21 mouse cellular contexts compared by ENCODE assay signal in the genomic region with DNA sequence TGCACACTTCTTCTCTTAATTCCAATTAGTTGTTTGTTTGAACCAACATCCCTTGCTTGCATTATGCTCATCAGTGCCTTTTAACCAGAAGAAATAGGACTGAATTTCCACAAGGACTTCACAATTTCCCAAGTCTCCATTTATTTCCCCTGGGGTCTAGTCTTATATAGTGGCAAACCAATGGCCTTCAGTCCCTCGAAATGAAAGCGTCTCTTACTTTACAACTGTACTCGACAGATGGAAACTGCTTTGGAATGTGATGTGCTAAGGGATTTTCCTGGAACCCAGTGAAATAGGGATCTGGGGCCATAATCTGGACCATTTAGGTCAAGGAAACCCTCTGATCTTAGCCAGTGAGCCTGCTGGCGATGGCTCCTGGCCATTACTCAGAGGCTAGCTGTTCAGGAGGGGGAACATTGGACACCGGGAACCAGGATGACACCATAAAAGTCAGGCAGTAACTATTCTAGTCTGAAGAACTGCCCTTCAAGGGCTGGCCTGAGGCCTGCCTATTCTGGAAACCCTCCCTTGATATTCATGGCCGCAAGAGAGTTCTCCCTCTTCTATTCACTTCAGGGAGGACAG. TPM values are rescaled to one million over a fixed set of nuclear protein-coding genes. Genes with fewer than 3 reads are reported as not detected.
A peak's percentile ranks its signal among the peaks of the same experiment; 100 is the strongest.
DNase-seq lines count a peak whose midpoint lies in the region; ATAC-seq and TF ChIP-seq lines count a peak whose summit lies in the region.
"Had no signal": no experiment of that assay in that cellular context is flagged by ENCODE, and none has a peak within 500 bp of the region (broad histone marks: within the 10 kb centered on the region; RNA-seq: fewer than 3 reads in every experiment).

No protein-coding gene starts in this region.

- no peak overlapping the region for H3K4me2 ChIP-seq in midbrain, embryonic 16.5 days (ENCODE audit: low read length)
- H3K4me2 ChIP-seq: liver, embryonic 13.5 days had no signal

- peak; percentile 57 for ATAC-seq in midbrain, embryonic 16.5 days
- ATAC-seq: lung, postnatal 0 days had no signal

- no peaks in the 10 kb centered on the region for H3K36me3 ChIP-seq in forebrain, embryonic 10.5 days (replicated peaks)
- H3K36me3 ChIP-seq in midbrain, embryonic 16.5 days (ENCODE audit: control insufficient read depth, insufficient read depth, low read length): no peaks in the 10 kb centered on the region
- H3K36me3 ChIP-seq: liver, embryonic 13.5 days had no signal

- intact Hi-C loops in gastrocnemius, adult 2 months (cut with DNase I): loop anchor here (5.0 kb wide), 1 partner anchor 111 kb away; no protein-coding TSS in a partner anchor

- H3K9me3 ChIP-seq in forebrain, embryonic 10.5 days: no peaks in the 10 kb centered on the region
- H3K9me3 ChIP-seq in midbrain, embryonic 16.5 days (replicated peaks; ENCODE audit: control insufficient read depth, low read length, poor library complexity, severe bottlenecking): no peaks in the 10 kb centered on the region
- H3K9me3 ChIP-seq: liver, embryonic 13.5 days had no signal

- H3K9ac ChIP-seq in midbrain, embryonic 16.5 days (ENCODE audit: low read depth, low read length): no peak overlapping the region
- H3K9ac ChIP-seq: liver, embryonic 13.5 days had no signal

- TF ChIP-seq CTCF in gastrocnemius, adult 2 months (IDR thresholded peaks at IDR 0.05): no peak

- H3K27me3 ChIP-seq in forebrain, embryonic 10.5 days (ENCODE audit: poor library complexity, severe bottlenecking): no peaks in the 10 kb centered on the region
- H3K27me3 ChIP-seq in midbrain, embryonic 16.5 days (ENCODE audit: control insufficient read depth, insufficient read depth, low read depth, low read length): no peaks in the 10 kb centered on the region
- H3K27me3 ChIP-seq: liver, embryonic 13.5 days had no signal

- H3K27ac ChIP-seq in gastrocnemius, adult 2 months: peak overlapping the region; percentile 46; the same call in 1 of the 2 replicates
- H3K27ac ChIP-seq in forebrain, embryonic 10.5 days: peak overlapping the region; percentile 53; the same call in 1 of the 2 replicates
- peak overlapping the region; percentile 6 for H3K27ac ChIP-seq in midbrain, embryonic 16.5 days (ENCODE audit: low read length)
- H3K27ac ChIP-seq: liver, embryonic 13.5 days had no signal

- WGBS in forebrain, embryonic 10.5 days: 85% methylated on average over 6 of the region's 6 CpGs
- WGBS in midbrain, embryonic 16.5 days: 50% methylated on average over 6 of the region's 6 CpGs

- peak; percentile 66 for DNase-seq in gastrocnemius, adult 2 months
- no peak for DNase-seq in gastrocnemius, postnatal 4 days (ENCODE audit: low spot score in 2 of 2)
- no peak for DNase-seq in forebrain, embryonic 10.5 days (ENCODE audit: extremely low spot score, low spot score)
- peak; percentile 5 to 44 for DNase-seq in gastrocnemius, adult 8-10 months (ENCODE audit: low spot score in 2 of 2)
- no peak for DNase-seq in urinary bladder, postnatal 10 days (ENCODE audit: low spot score)
- DNase-seq in thymus, postnatal 25 days: no peak
- DNase-seq in lung, postnatal 4 days: no peak
- DNase-seq: cerebellum, adult 9-10 months; heart, adult 18-20 months; kidney, postnatal 25 days; liver, embryonic 13.5 days; right cerebral cortex, postnatal 25 days; thymus, adult 18-20 months had no signal

- peaks cover 21% of the 10 kb centered on the region for H3K4me1 ChIP-seq in forebrain, embryonic 10.5 days
- peaks cover 7% of the 10 kb centered on the region; the same call in 1 of the 2 replicates for H3K4me1 ChIP-seq in midbrain, embryonic 16.5 days (ENCODE audit: control insufficient read depth, insufficient read depth, low read length)
- H3K4me1 ChIP-seq: liver, embryonic 13.5 days had no signal

- no peak overlapping the region for H3K4me3 ChIP-seq in gastrocnemius, adult 2 months
- no peak overlapping the region for H3K4me3 ChIP-seq in forebrain, embryonic 10.5 days
- H3K4me3 ChIP-seq in midbrain, embryonic 16.5 days (ENCODE audit: low read depth, low read length): no peak overlapping the region
- H3K4me3 ChIP-seq: liver, embryonic 13.5 days had no signal

RNA-seq across cellular contexts. Expression of a gene that starts 2.3 kb away (rescaled TPM):
- total RNA-seq in gastrocnemius, adult 2 months (2021): 1 to 10 TPM; 1.5 to 5.6 TPM
- 1,000 to 10,000 TPM in 1 of 2 experiments, 100 to 1,000 TPM in 1; 682 to 1,275 TPM for total RNA-seq in gastrocnemius, postnatal 4 days (2021)
- polyA plus RNA-seq in forebrain, embryonic 10.5 days (2016; fragmentation: Nextera tagmentation; extraction: Ambion mirVana): not detected in 2 replicates
- 1 to 10 TPM; 1.3 to 1.8 (median 1.7) TPM for total RNA-seq in gastrocnemius, adult 8-10 months (2022)
- polyA plus RNA-seq in midbrain, embryonic 16.5 days (2015; fragmentation: Nextera tagmentation; extraction: Ambion mirVana): not detected in 2 replicates
- total RNA-seq: ES-E14; heart, adult 18-20 months; layer of hippocampus, postnatal 10 days; left cerebral cortex, postnatal 36 days; megakaryocyte-erythroid progenitor cell, adult 5-6 weeks had no signal
- polyA plus RNA-seq: embryonic facial prominence, embryonic 11.5 days; intestine, embryonic 14.5 days; lung, postnatal 0 days had no signal

Comparison
In these comparisons a context has a peak if more than half of its experiments do, and no peak if none do; other contexts are left out.
1. DNase-seq: peak in gastrocnemius, adult 2 months (single experiment) and gastrocnemius, adult 8-10 months (2 of 2); none in gastrocnemius, postnatal 4 days (0 of 2), forebrain, embryonic 10.5 days (single experiment), urinary bladder, postnatal 10 days (single experiment), thymus, postnatal 25 days (single experiment) and lung, postnatal 4 days (0 of 2).
2. RNA of a gene that starts 2.3 kb away (total RNA-seq): 682 to 1,275 TPM in gastrocnemius, postnatal 4 days; 1.5 to 5.6 TPM in gastrocnemius, adult 2 months and 1.3 to 1.8 TPM in gastrocnemius, adult 8-10 months; every median in the first group is over 100 times any median in the second.
3. Peak in every context shown above with its lines, with median percentiles within 50 percentile points of each other: H3K27ac ChIP-seq.